Mouse (Mus musculus): ENCODE results near the gene 1110032A03Rik. TPM values are rescaled to one million over a fixed set of nuclear protein-coding genes. Genes with fewer than 3 reads are reported as not detected.

1110032A03Rik gene
- polyA plus RNA-seq, 1 experiment from 2014 or later, result 46.3 TPM

DNA sequence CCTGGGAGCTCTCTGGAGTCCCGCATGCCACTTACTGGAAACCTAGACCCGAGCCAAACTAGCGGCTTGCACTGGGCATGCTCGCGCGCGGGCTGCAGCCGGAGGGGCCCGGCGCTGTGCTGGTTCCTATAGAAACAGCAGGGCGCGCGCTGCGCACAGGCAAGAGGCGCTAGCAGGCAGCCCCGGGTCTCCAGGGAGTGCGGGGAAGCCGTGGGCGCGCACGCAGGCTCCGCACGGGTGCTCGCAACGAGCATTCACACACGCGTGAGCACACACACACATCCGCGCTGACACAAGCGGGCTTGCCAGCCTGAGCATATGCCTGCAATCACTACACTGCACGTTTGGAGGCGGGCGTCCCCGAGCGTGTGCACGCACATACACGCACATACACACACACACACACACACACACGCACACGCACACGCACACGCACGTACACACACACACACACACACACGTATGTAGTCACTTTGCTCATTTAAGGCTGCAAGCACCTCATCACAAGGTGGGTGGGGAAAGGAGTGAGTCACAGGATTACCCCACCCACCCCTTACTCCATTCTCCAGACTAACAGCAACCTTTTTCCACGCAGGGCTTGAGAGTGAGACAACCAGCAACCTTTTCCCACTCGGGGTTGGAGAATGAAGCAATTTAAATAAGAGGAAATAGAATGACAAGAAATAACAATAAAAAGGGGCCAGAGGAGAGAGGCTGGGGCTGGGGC lies 47.2 kb downstream of the 1110032A03Rik start:
- Histone ChIP-seq H3K9me3 (ENCODE audit: control insufficient read depth, low read length) (no peaks in the 10 kb centered on the region), H3K4me3 (ENCODE audit: low read length) (peak overlapping the region; percentile 65), H3K36me3 (ENCODE audit: control insufficient read depth, insufficient read depth, low read length) (no peaks in the 10 kb centered on the region), H3K27me3 (ENCODE audit: control insufficient read depth, insufficient read depth, low read depth, low read length) (no peaks in the 10 kb centered on the region), H3K9ac (ENCODE audit: low read length) (peak overlapping the region; percentile 74), H3K27ac (ENCODE audit: low read length) (no peak overlapping the region), H3K4me1 (replicated peaks; ENCODE audit: control insufficient read depth, insufficient read depth, low read length) (peaks cover 19% of the 10 kb centered on the region), H3K4me2 (ENCODE audit: low read depth, low read length) (peak overlapping the region; percentile 91)
- under 1% methylated on average over 44 of the region's 45 CpGs for WGBS
- peak; percentile 93 for ATAC-seq (ENCODE audit: low read depth)

DNA sequence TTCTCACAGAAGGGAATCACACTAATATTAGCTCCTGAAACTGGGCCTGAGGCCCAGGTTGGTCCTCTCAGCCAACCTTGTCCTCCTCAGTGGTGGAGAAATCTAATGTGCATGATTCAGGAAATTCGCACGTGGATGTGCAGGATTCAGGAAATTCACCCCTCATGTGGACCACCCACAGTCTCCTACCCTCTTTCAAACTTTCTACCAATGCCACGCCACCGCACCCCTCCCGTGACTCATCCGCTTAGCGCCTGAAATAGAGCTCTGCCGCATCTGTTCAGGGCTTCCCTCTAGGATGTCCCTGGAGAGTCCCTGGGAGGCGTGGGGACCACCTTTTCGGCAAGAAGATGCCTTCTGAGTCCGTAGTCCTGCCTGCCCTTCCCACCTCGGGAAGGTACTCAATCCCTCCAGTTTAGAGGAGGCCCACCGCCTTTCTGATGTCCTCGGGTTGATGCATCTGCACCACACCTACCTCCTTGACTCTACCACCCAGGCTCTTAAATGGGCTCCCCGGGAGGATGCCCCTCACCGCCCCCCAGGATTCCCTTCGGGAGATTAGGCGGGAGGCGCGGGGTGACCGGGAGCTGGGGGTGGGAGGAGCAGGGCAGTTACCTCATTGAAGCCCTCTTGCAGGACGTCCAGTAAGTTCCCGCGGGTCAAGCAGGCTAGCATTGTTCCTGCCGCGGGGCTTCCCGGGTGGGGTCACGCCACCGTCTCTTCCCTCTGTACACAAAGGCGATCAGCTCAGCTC lies 48.0 kb downstream of the 1110032A03Rik start:
- Histone ChIP-seq H3K4me3 (ENCODE audit: low read length) (peak overlapping the region; percentile 65), H3K9ac (ENCODE audit: low read length) (peak overlapping the region; percentile 74), H3K9me3 (ENCODE audit: control insufficient read depth, low read length) (no peaks in the 10 kb centered on the region), H3K36me3 (ENCODE audit: control insufficient read depth, insufficient read depth, low read length) (no peaks in the 10 kb centered on the region), H3K4me1 (replicated peaks; ENCODE audit: control insufficient read depth, insufficient read depth, low read length) (peaks cover 25% of the 10 kb centered on the region), H3K4me2 (ENCODE audit: low read depth, low read length) (peak overlapping the region; percentile 91), H3K27me3 (ENCODE audit: control insufficient read depth, insufficient read depth, low read depth, low read length) (no peaks in the 10 kb centered on the region), H3K27ac (ENCODE audit: low read length) (no peak overlapping the region)
- WGBS, result 2% methylated on average over 30 of the region's 30 CpGs
- 0 out of 2 replicates have a peak, but pooled peaks have one; percentile 10 for ATAC-seq (ENCODE audit: low read depth)

GRCm38 (mm10) chr9:50725921-50726590 lies 49.3 kb downstream of the 1110032A03Rik start:
- H3K36me3 ChIP-seq (ENCODE audit: control insufficient read depth, insufficient read depth, low read length), result no peaks in the 10 kb centered on the region
- no peak overlapping the region for H3K4me3 ChIP-seq (ENCODE audit: low read length)
- no peaks in the 10 kb centered on the region for H3K27me3 ChIP-seq (ENCODE audit: control insufficient read depth, insufficient read depth, low read depth, low read length)
- ATAC-seq (ENCODE audit: low read depth), result no peak
- 55% methylated on average over 8 of the region's 8 CpGs for WGBS
- peaks cover 31% of the 10 kb centered on the region for H3K4me1 ChIP-seq (replicated peaks; ENCODE audit: control insufficient read depth, insufficient read depth, low read length)
- no peak overlapping the region for H3K9ac ChIP-seq (ENCODE audit: low read length)
- no peak overlapping the region for H3K4me2 ChIP-seq (ENCODE audit: low read depth, low read length)
- H3K9me3 ChIP-seq (ENCODE audit: control insufficient read depth, low read length), result no peaks in the 10 kb centered on the region
- no peak overlapping the region for H3K27ac ChIP-seq (ENCODE audit: low read length)

DNA sequence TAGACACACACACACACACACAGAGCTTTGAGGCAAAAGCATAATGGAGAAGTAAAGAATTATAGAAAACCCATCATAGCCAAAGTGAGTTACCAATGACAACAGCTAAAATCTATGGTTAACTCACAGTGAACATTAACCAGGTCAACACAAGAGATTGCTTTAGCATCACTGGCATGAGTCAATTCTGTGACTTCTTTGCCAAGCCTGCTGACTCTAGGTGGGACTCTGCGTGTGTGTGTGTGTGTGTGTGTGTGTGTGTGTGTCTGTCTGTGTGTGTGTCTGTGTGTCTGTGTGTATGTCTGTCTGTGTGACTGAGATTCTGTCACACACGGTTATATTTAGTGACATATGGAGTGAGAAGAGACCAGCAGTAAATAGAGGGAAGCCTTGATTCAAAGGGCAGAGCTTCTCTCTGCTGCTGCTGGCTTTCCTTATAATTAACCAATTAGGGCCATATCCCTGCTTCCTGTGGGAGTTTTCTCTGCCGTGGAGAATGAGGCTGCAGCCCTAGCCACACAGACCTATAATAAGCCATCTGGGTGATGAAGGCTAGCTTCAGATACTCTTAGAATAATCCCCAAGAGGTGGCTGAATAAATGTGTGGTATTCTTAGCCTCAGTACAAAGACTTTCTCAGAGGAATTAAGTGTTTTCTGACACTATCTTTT lies 50.5 kb downstream of the 1110032A03Rik start:
- Histone ChIP-seq H3K4me2 (ENCODE audit: low read depth, low read length) (no peak overlapping the region), H3K4me3 (ENCODE audit: low read length) (no peak overlapping the region), H3K4me1 (replicated peaks; ENCODE audit: control insufficient read depth, insufficient read depth, low read length) (peaks cover 31% of the 10 kb centered on the region), H3K9me3 (ENCODE audit: control insufficient read depth, low read length) (no peaks in the 10 kb centered on the region), H3K27me3 (ENCODE audit: control insufficient read depth, insufficient read depth, low read depth, low read length) (no peaks in the 10 kb centered on the region), H3K9ac (ENCODE audit: low read length) (no peak overlapping the region), H3K36me3 (ENCODE audit: control insufficient read depth, insufficient read depth, low read length) (no peaks in the 10 kb centered on the region), H3K27ac (ENCODE audit: low read length) (no peak overlapping the region)
- ATAC-seq (ENCODE audit: low read depth), result no peak
- 43% methylated on average over 3 of the region's 3 CpGs for WGBS

DNA sequence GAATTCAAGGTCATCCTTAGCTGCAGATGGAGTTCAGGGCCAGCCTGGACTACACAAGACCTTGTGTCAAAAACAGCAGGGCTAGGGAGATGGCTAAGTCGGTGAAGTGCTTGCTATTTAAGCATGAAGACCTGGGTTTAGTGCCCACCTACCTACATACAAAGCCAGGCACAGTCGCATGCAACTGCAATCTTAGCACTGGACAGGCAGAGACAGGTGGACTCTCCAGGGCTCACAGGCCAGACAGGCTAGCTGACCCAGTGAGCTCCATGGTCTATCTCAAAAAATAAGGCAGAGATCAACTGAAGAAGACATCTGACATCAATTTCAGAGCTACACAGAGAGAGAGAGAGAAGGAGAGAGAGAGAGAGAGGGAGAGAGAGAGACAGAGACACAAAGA lies 51.2 kb downstream of the 1110032A03Rik start:
- H3K9me3 ChIP-seq (ENCODE audit: control insufficient read depth, low read length), result no peaks in the 10 kb centered on the region

DNA sequence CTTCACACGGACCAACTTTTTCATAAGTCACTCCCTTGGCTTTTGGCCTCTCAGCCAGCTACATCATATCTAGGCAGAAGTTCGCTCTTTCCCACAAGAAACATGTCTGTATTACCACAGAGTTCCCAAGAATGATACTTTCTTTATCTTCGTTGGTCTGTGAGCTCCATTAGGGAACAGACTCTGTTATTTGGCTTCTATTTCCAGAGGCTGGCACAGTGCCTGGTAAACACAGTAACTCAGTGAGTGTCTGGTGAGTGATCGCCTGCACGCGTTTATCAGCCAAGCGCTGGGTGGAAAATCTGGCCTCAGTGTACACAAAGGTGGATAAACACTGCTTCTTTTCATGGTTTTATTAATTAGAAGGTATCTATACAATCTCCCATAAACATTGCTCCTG lies 51.9 kb downstream of the 1110032A03Rik start:
- 21% methylated on average over 7 of the region's 7 CpGs for WGBS

More for the DNA sequence above, 51.2 kb downstream of the 1110032A03Rik start:
- ATAC-seq (ENCODE audit: low read depth), result no peak
- Histone ChIP-seq H3K27ac (ENCODE audit: low read length) (no peak overlapping the region), H3K4me2 (ENCODE audit: low read depth, low read length) (no peak overlapping the region), H3K36me3 (ENCODE audit: control insufficient read depth, insufficient read depth, low read length) (no peaks in the 10 kb centered on the region), H3K27me3 (ENCODE audit: control insufficient read depth, insufficient read depth, low read depth, low read length) (no peaks in the 10 kb centered on the region), H3K4me1 (replicated peaks; ENCODE audit: control insufficient read depth, insufficient read depth, low read length) (peaks cover 31% of the 10 kb centered on the region), H3K9ac (ENCODE audit: low read length) (no peak overlapping the region), H3K4me3 (ENCODE audit: low read length) (no peak overlapping the region)
- 80% methylated on average over 2 of the region's 2 CpGs for WGBS

DNA sequence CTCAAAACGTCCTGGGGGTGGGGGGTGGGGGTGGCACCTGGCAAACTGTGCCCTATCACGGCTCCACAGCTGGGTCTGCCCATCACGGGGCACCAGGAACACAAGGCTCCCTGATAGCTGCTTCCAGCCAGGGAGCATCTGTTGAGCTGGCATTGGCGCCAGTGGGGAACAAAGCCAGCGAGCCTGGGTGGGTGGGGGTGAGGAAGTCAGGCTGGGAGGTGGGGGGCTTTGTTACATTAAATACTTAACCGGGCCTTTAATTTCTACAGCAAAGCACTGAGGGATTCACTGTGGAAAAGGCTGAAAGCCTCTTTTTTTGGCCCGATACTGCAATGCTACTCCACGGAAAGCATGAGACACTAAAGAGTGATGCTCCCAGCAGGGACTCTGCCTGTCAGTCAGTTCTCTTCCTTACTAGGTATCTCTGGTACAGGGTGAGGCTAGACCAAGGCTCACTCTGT lies 52.8 kb downstream of the 1110032A03Rik start:
- H3K9ac ChIP-seq (ENCODE audit: low read length), result no peak overlapping the region
- H3K27ac ChIP-seq (ENCODE audit: low read length), result no peak overlapping the region
- no peaks in the 10 kb centered on the region for H3K27me3 ChIP-seq (ENCODE audit: control insufficient read depth, insufficient read depth, low read depth, low read length)
- H3K36me3 ChIP-seq (ENCODE audit: control insufficient read depth, insufficient read depth, low read length), result no peaks in the 10 kb centered on the region
- peaks cover 31% of the 10 kb centered on the region for H3K4me1 ChIP-seq (replicated peaks; ENCODE audit: control insufficient read depth, insufficient read depth, low read length)
- no peak overlapping the region for H3K4me2 ChIP-seq (ENCODE audit: low read depth, low read length)
- no peaks in the 10 kb centered on the region for H3K9me3 ChIP-seq (ENCODE audit: control insufficient read depth, low read length)
- 43% methylated on average over 8 of the region's 8 CpGs for WGBS
- no peak for ATAC-seq (ENCODE audit: low read depth)
- H3K4me3 ChIP-seq (ENCODE audit: low read length), result no peak overlapping the region

More for the DNA sequence above, 51.9 kb downstream of the 1110032A03Rik start:
- peak overlapping the region; percentile 85 for H3K27ac ChIP-seq (ENCODE audit: low read length)
- H3K4me3 ChIP-seq (ENCODE audit: low read length), result no peak overlapping the region
- no peaks in the 10 kb centered on the region for H3K27me3 ChIP-seq (ENCODE audit: control insufficient read depth, insufficient read depth, low read depth, low read length)
- no peaks in the 10 kb centered on the region for H3K9me3 ChIP-seq (ENCODE audit: control insufficient read depth, low read length)
- no peaks in the 10 kb centered on the region for H3K36me3 ChIP-seq (ENCODE audit: control insufficient read depth, insufficient read depth, low read length)
- H3K9ac ChIP-seq (ENCODE audit: low read length), result no peak overlapping the region
- ATAC-seq (ENCODE audit: low read depth), result peak; percentile 73
- H3K4me1 ChIP-seq (replicated peaks; ENCODE audit: control insufficient read depth, insufficient read depth, low read length), result peaks cover 31% of the 10 kb centered on the region
- peak overlapping the region; percentile 47 for H3K4me2 ChIP-seq (ENCODE audit: low read depth, low read length)

GRCm38 (mm10) chr9:50721061-50721460 lies 54.3 kb downstream of the 1110032A03Rik start:
- ATAC-seq (ENCODE audit: low read depth), result no peak
- no peaks in the 10 kb centered on the region for H3K36me3 ChIP-seq (ENCODE audit: control insufficient read depth, insufficient read depth, low read length)
- 20% methylated on average over 12 of the region's 12 CpGs for WGBS
- H3K4me3 ChIP-seq (ENCODE audit: low read length), result no peak overlapping the region
- no peaks in the 10 kb centered on the region for H3K9me3 ChIP-seq (ENCODE audit: control insufficient read depth, low read length)
- H3K4me2 ChIP-seq (ENCODE audit: low read depth, low read length), result no peak overlapping the region
- H3K4me1 ChIP-seq (replicated peaks; ENCODE audit: control insufficient read depth, insufficient read depth, low read length), result peaks cover 21% of the 10 kb centered on the region
- H3K27ac ChIP-seq (ENCODE audit: low read length), result no peak overlapping the region
- H3K27me3 ChIP-seq (ENCODE audit: control insufficient read depth, insufficient read depth, low read depth, low read length), result no peaks in the 10 kb centered on the region
- H3K9ac ChIP-seq (ENCODE audit: low read length), result no peak overlapping the region

All from lung, embryonic 16.5 days (tissue).